Mouse (Mus musculus): ENCODE data around the gene Stat4. TPM values are rescaled to one million over a fixed set of nuclear protein-coding genes. Genes with fewer than 3 reads are reported as not detected.

The Stat4 gene
- polyA plus RNA-seq, 2 experiments from 2014 or later = 123 to 149 TPM

- no peak for ATAC-seq
Measured at GRCm38 (mm10) chr1:52147431-52147830, 160.5 kb downstream of the Stat4 start.

DNA sequence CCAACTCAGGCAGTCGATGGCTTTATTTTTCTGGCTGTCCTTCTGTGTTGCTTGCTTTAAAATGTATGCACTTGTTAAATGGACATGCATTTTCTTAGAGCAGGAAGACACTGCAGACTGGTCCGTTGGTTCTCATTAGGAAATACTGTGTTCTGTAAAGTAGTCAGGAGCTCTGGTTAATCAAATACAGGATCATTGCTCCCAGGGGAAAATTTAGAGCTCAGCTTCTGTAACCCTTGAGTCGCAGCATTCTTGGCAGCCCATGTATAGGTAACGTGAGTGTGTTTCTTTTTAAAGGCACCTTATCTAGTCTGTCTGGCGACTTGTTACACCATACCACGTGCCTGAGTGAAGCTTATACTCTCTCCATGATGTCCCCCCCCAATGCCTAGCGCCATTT is 161.2 kb downstream of the Stat4 start:
- no peak for ATAC-seq

- ATAC-seq = no peak
Measured at GRCm38 (mm10) chr1:52148696-52149095, 161.7 kb downstream of the Stat4 start.

DNA sequence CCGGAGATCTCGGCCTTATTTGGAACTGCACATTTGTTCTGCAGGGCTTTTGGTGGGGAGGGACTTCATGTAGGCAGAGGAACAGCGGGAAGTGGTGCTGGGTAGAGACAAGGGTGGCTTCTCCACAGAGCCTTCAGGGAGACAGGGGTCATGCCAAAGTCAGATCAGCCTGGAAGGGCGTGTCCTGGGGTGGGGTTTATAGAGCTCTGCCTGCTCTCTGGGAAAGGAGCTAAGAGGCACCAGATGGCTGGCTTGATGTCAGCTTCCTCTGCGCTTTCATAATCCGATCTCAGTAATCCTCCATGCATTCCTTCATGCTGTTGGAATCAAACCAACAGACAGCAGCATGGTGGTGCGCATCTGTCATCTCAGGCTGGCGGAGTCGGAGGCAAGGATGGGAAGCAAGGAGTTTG is 163.0 kb downstream of the Stat4 start:
- ATAC-seq = no peak

- ATAC-seq = peak; percentile 54
Measured at GRCm38 (mm10) chr1:52150676-52151075, 163.7 kb downstream of the Stat4 start.

DNA sequence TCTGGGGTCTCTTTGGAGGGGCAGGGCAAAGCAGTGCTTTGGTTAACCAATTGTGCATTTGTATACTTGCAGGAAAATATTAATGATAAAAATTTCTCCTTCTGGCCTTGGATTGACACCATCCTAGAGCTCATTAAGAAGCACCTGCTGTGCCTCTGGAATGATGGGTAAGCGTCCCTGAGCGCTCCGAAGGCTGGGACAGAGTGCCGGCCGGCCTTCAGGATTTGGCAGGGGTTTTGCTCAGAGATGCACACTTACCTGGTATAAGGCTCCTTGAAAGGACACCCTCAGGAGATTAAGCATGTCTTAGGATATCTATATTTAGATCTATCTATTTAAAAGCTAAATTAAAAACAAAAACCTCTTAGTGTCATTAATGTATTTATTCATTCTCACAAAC is 164.2 kb downstream of the Stat4 start:
- no peak for ATAC-seq

DNA sequence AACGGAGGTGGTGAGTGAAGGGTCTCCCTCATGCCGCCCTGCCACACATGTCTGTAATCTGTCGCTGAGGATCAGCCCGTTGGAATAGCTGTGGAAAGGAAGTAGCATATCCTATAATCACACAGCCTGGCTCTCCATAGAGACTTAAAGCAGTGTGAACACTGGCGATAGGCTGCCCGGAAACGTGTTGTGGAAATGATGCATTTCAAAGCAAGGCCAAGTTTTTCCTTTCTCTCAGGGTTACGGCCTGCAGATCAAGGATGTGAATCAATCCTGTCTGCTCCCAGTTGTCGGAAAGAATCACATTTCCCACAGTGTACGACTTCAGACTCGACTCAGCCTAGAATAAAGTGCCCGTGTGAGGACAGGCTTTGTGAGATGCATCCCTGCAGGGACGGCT is 165.4 kb downstream of the Stat4 start:
- no peak for ATAC-seq

DNA sequence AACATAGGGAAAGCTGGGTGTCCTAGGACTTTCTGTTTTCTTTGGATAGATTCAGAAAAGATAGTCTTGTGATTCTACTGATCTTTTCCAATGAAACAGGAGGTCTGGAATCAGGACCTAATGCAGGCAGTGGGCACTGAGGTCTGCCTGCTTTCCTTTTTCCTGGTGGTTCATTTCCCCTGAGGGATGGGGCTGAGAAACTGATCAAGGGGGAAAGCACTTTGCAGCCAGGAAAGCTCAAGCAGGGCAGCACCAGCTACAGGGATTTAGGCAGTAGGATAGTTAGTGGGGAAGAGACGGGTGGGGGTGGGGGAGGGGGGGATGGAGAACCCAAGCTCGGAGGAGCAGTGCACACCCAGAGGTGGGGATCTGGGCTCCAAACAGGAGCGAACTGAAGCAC is 166.0 kb downstream of the Stat4 start:
- ATAC-seq = no peak

DNA sequence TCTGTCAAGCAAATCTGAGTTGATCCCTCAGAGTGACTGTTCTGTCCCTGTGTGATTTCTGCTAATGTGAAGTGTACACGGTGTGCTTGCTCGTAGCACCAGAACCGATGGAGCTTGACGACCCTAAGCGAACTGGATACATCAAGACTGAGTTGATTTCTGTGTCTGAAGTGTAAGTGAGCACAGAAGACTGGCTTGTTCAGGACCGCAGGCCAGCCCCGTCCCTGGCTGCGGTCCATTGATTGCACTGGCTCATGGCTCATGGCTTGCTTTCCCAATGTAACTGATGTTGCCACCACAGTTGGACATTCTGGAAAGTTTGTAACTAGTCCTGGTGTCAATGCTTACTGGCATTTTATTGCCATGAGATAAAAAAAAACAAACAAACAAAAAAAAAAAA is 167.9 kb downstream of the Stat4 start:
- ATAC-seq = no peak

- ATAC-seq = no peak
Measured at GRCm38 (mm10) chr1:52156351-52156750, 169.4 kb downstream of the Stat4 start.

Other genes starting within 250 kb of the Stat4 start
- gene Myo1b, start 71.1 kb upstream of the Stat4 start, polyA plus RNA-seq (2017; shearing (Covaris generic)) = 1 to 10 TPM in 1 of 2 experiments, under 1 TPM in 1; 0.23 to 1.1 TPM
- 1,000 to 10,000 TPM in 1 of 2 experiments, 100 to 1,000 TPM in 1; 971 to 1,303 TPM for gene Stat1, start 132.3 kb downstream of the Stat4 start, polyA plus RNA-seq (2017; shearing (Covaris generic))
- gene Gls, start 246.1 kb downstream of the Stat4 start, polyA plus RNA-seq (2017; shearing (Covaris generic)) = 10 to 100 TPM; 41.0 to 62.7 TPM

All from CD4-positive, CD25-positive, alpha-beta regulatory T cell, adult 4 months (primary cell).